Mouse (Mus musculus): ENCODE measurements around the gene Olfr1501. TPM values are rescaled to one million over a fixed set of nuclear protein-coding genes. Genes with fewer than 3 reads are reported as not detected.
"Not testable (repeated sequence)": the region's sequence is repeated elsewhere in the genome, so short reads cannot be mapped to it uniquely, and the experiment has no call there.

Olfr1501 gene
- not detected for total RNA-seq (2021)
- long read RNA-seq, experiment 1, result 0 reads
- long read RNA-seq, experiment 2, result 0 reads

DNA sequence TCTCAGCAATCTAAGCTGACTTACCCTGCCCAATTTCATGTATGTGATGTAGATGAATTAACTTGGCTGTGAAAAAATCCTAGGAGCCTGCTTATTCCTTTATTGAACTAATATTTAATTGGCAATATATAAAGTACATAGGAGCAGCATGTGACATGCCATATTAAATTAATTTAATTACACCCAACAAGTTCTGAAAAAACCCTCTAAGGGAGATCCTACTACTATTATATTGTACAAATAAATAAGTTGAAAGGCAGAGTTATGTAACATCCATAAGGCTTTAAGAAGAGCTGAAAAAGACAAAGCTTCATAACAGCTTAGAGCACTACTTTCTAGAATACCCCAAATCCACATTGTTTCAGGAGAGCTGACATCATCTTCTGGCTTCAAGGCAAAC, at the start of gene Olfr1501:
Gene Olfr1501 (minus strand): TSS at position 101 of the 400 bp plus-strand sequence.
- not testable (repeated sequence) for DNase-seq

DNA sequence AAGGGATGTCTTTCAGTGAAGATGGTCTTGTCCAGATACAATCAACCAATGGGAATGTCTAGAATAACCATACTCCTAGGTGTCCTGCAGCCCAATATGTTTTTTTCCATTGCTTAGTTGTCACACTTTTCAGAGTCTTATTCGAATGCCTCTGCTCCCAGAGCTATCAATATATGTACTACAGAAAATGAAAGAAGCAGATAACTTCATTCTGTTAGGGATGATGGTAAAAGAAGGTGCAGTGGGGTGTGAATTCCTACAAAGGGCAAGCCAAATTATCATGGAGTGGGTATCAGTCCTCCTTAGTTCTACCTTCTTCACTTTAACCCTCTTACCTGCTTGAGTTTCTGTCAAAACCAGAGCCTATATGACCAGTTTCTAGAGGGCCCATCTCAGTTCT, 47.3 kb upstream of the Olfr1501 start, which contains the start of gene Olfr1504:
Gene Olfr1504 (minus strand): TSS at position 101 of the 400 bp plus-strand sequence.
- DNase-seq, result no peak

DNA sequence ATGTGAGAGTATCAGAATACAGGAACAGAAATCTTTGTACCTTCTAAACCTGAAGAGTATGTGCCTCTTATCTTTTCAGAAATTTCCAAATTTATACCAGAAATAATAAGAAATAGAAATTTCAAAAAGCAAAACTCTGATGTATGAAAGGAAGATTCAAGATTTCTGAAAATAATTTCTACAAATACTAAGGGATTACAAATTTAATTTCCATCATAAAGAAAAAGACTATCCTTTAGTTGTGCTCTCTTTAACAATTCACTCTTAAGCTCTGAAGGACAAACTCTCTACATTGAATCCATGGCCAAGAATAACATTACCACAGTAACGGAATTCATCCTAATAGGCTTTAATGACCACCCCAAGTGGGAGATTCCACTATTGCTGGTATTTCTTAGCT, 11.0 kb upstream of the Olfr1501 start, which contains the start of gene Olfr1502:
Gene Olfr1502 (plus strand): TSS at position 301 of the 400 bp plus-strand sequence.
- DNase-seq, result no peak

DNA sequence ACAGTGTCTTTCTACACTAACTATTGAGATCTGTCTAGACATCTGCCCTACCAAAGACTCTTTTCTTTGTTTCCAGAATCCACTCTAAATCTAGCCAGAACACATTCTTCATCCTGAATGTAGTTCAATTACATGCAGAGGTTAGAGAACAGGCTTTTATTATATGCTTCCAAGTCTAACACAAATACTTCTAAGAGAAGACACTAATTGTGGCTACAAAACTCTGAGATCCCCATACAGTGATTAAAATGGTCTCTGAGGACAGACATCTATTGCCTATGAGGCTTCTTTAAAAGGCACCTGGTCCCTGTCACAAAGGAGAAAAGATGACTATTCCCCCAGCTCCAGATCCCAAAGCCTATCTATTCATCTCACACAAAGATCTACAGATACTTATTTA, 20.1 kb downstream of the Olfr1501 start, which contains the start of gene Olfr1500:
Gene Olfr1500 (minus strand): TSS at position 101 of the 400 bp plus-strand sequence.
- no peak for DNase-seq

DNA sequence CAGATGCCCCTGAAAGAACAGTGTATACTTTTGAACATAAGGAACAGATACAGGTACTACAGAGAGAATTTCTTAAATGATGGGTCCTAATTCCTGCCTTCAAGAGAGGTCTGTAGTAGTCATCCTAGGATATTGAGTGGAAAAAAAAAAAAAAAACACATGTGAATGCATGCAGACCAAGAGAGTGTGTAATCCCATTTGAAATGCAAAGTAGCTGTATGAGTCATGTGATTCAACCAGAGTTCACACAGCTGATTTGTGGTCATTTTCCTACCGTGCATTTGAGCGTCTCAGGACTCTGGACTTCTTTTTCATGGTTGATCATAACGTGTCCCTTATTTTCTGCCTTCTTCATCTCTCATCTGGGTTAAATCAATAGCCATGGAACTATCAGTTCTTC, 22.0 kb downstream of the Olfr1501 start:
- no peak for DNase-seq

DNA sequence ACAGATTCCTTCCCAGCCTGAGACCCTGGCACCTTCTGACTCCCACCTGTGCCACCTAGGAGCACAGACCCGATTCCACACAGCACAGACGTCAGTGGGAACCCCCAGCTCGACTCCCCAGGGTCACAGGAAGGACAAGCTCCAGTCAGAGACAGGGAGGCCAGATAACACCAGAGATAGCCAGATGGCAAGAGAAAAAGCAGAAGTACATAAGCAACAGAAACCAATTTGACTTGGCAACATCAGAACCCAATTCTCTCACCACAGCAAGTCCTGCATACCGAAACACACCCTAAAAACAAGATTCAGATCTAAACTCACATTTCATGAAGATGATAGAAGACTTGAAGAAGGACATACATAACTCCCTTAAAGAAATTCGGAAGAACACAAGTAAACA, 29.6 kb downstream of the Olfr1501 start:
- DNase-seq, result no peak

DNA sequence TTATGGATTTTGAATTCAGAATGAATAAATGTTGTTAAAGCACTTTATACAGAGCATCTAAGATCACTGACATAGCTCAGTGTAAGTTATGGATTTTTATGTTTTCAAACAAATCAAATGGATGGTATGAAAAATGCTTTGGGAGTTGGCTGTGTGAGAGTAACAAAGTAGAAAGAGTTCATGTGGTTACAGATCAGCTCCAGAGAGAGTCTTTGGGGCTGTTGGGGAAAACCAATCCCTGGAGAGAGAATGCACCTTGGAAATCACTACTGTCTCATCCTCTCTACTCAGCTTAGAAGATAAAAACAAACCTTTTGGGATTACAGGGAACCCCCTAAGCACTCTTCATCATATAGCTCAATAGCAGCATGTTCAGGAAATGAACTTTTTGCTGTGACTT, 31.1 kb downstream of the Olfr1501 start, which contains the start of gene Olfr1499:
Gene Olfr1499 (minus strand): TSS at position 101 of the 400 bp plus-strand sequence.
- DNase-seq, result no peak

DNA sequence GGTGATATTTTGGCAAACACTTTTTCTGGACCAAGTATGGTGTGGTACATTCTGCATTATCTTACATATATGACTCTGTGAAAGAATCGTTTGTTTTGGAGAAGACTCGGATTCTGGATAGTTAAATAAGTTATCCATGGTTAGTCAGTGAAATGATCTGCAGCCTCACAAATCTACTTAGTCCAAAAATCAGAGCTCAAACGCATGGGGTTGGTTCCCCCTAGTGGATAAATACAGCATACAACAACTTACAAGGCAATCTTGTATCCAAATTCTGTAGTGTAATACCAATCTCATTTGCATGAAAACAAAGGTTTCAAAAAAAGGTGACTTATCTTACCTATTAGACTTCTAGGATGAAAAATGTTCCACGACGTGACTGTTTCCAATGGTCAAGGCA, 31.7 kb downstream of the Olfr1501 start:
- no peak for DNase-seq

DNA sequence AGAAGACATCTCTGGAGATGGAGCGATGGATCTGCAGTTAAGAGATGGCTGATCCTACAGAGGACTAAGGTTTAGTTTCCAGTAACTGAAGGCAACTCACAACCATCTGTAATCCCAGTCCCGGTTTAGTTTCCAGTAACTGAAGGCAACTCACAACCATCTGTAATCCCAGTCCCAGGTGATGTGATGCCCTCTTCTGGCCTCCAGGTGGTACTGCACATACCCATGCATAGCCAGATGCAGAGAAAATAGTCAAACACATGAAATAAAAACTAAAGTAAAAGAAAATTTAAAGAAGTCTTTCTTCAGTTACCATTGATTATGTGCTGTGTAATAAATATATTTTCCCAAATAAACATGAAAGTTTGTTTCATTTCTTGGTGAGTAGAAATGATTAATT, 37.7 kb downstream of the Olfr1501 start:
- DNase-seq, result no peak

DNA sequence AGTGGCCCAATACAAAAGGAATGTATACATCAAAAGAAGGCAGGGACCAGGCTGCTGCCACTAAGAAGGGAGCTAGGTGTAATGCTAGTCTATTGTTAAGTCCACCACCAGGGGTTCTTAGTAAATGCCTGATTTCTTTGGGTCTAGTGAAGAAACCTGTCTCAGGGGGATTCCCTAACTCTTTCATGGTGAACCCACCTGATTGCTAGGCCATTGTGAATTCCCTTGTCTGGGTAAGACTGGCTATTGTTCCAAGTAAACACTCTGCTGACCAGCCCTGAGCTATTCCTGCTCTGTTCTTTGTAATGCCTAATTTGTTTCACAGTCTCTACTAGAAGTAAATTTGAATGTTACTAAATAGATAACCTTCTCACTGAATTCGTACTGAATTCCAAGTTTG, 45.0 kb downstream of the Olfr1501 start:
- DNase-seq, result not testable (repeated sequence)

DNA sequence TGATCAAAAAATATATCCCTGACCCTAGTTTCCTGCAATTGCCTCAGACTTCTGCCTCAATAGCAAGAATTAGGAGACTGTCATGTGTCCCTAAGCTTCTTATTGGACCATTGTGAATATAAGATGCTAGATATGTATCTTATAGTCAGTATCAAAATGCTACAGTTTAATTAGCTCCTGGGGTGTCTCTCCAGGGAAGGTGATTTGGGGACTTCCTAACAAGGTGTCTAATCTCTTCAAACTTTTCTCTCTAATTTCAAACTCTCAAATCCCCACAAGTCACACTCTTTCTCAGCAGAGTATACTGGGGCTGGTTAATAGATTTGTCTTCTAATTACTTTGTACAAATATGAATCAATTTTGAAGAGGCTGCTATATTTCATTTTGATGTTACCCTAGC, 52.4 kb downstream of the Olfr1501 start, which contains the start of gene Olfr1497:
Gene Olfr1497 (minus strand): TSS at position 101 of the 400 bp plus-strand sequence.
- DNase-seq, result no peak

Other genes starting within 250 kb of the Olfr1501 start
- gene Olfr1487, start 233.3 kb downstream of the Olfr1501 start, total RNA-seq (2021), result not detected
- gene Olfr1489, start 219.1 kb downstream of the Olfr1501 start, total RNA-seq (2021), result not detected
- not detected for gene Olfr1490, start 199.6 kb downstream of the Olfr1501 start, total RNA-seq (2021)
- gene Olfr1491, start 153.4 kb downstream of the Olfr1501 start, total RNA-seq (2021), result not detected
- not detected for gene Olfr1493-ps1, start 127.4 kb downstream of the Olfr1501 start, total RNA-seq (2021)
- not detected for gene Olfr1494, start 111.0 kb downstream of the Olfr1501 start, total RNA-seq (2021)
- gene Olfr1495, start 86.1 kb downstream of the Olfr1501 start, total RNA-seq (2021), result not detected
- not detected for gene Olfr1496, start 72.8 kb downstream of the Olfr1501 start, total RNA-seq (2021)
- not detected for gene Olfr1497, start 52.5 kb downstream of the Olfr1501 start, total RNA-seq (2021)
- not detected for gene Olfr1499, start 31.2 kb downstream of the Olfr1501 start, total RNA-seq (2021)
- gene Olfr1500, start 20.2 kb downstream of the Olfr1501 start, total RNA-seq (2021), result not detected
- gene Olfr1502, start 11.1 kb upstream of the Olfr1501 start, total RNA-seq (2021), result not detected
- not detected for gene Olfr1504, start 47.2 kb upstream of the Olfr1501 start, total RNA-seq (2021)
- not detected for gene Olfr1505, start 62.8 kb upstream of the Olfr1501 start, total RNA-seq (2021)

Data from heart, adult 18-20 months (tissue).